Mouse (Mus musculus) intestine, postnatal 0 days (tissue): ENCODE measurements around the gene Prkar2b. TPM values are rescaled to one million over a fixed set of nuclear protein-coding genes. Genes with fewer than 3 reads are reported as not detected.

Experiments
- ATAC-seq: fragments of 200-750 bp; cut with Nextera tagmentation; 2 replicates; pipeline ENCODE4 v1.8.0; 2017; ENCODE audit warnings: mild to moderate bottlenecking, moderate TSS enrichment, moderate library complexity
- H3K27ac ChIP-seq: fragments of 300-500 bp; sonication (generic); 2 replicates; pipeline ENCODE4 v1.5.1; 2014; ENCODE audit warnings: mild to moderate bottlenecking, low read depth, low read length, moderate library complexity
- H3K27me3 ChIP-seq: fragments of 300-500 bp; sonication (generic); replicated peaks from 2 replicates; pipeline ENCODE4 v1.6.1; 2014; ENCODE audit warnings: low read length, mixed read lengths; ENCODE audit not compliant: control insufficient read depth, insufficient read depth
- H3K36me3 ChIP-seq: fragments of 300-500 bp; sonication (generic); 2 replicates; pipeline ENCODE4 v1.6.1; 2014; ENCODE audit warnings: mild to moderate bottlenecking, moderate library complexity; ENCODE audit not compliant: control insufficient read depth, insufficient read depth
- H3K4me1 ChIP-seq: fragments of 300-500 bp; sonication (generic); replicated peaks from 2 replicates; pipeline ENCODE4 v1.6.1; 2014; ENCODE audit warnings: antibody characterized with exemption, low read length, mixed read lengths; ENCODE audit not compliant: control insufficient read depth, insufficient read depth
- H3K4me2 ChIP-seq: fragments of 300-500 bp; sonication (generic); replicated peaks from 2 replicates; pipeline ENCODE4 v1.6.1; 2014; ENCODE audit warnings: low read depth, mild to moderate bottlenecking, moderate library complexity
- H3K4me3 ChIP-seq: fragments of 300-500 bp; sonication (generic); 2 replicates; pipeline ENCODE4 v1.5.1; 2014; ENCODE audit warnings: low read depth, low read length
- H3K9ac ChIP-seq: fragments of 300-500 bp; sonication (generic); 2 replicates; pipeline ENCODE4 v1.6.1; 2014; ENCODE audit warnings: mild to moderate bottlenecking, low read depth, low read length
- H3K9me3 ChIP-seq: fragments of 300-500 bp; sonication (generic); 2 replicates; pipeline ENCODE4 v1.6.1; 2016; ENCODE audit warnings: mixed run types; ENCODE audit not compliant: control insufficient read depth
- CTCF ChIP-seq: sonication (generic); IDR thresholded peaks from 2 replicates; pipeline ENCODE4 v1.5.1; 2016; ENCODE audit warnings: low read depth, mild to moderate bottlenecking, control low read depth, antibody characterized with exemption, moderate library complexity
- WGBS: fragments of 180-500 bp; shearing (Covaris S2); extraction: QIAGEN DNeasy Blood & Tissue Kit; methylation state at CpG from one replicate; pipeline ENCODE4 v1.1.7; 2014; 5-methylcytosine and 5-hydroxymethylcytosine counted together
- polyA plus RNA-seq: library from polyadenylated mRNA; unstranded; fragments of >200 nt; fragmentation: Nextera tagmentation; extraction: Ambion mirVana; gene quantifications from 2 replicates; pipeline ENCODE4 v1.2.1, GENCODE M21; 2015

Gene Prkar2b
- polyA plus RNA-seq, 1 experiment from 2014 or later, result 12.5 TPM

DNA sequence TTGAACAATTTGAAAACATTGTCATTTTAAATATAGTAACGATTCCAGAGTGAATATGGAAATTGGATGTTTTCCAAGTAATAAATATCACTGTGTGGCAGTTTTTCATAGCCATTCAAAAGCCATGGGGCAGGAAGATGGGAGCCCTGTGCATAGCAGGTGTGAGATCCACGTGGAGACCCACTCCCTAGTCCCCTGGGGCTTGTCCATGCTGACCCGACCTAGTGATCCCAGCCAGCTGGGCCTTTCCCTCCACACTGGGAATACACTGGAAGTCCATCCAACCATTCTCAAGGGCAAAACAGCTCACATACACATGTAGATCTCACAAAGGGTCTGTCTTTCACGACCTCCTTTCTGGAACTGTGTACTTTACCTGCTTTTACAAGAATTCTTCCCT lies 37.5 kb upstream of the Prkar2b start:
- H3K9ac ChIP-seq, result no peak overlapping the region
- ATAC-seq, result no peak
- no peaks in the 10 kb centered on the region for H3K27me3 ChIP-seq
- no peak overlapping the region for H3K4me3 ChIP-seq
- H3K4me1 ChIP-seq, result no peaks in the 10 kb centered on the region
- no peaks in the 10 kb centered on the region for H3K9me3 ChIP-seq
- 50% methylated on average over 4 of the region's 4 CpGs for WGBS
- no peak overlapping the region for H3K4me2 ChIP-seq
- no peak overlapping the region for H3K27ac ChIP-seq
- no peaks in the 10 kb centered on the region for H3K36me3 ChIP-seq
- TF ChIP-seq CTCF, result no peak

DNA sequence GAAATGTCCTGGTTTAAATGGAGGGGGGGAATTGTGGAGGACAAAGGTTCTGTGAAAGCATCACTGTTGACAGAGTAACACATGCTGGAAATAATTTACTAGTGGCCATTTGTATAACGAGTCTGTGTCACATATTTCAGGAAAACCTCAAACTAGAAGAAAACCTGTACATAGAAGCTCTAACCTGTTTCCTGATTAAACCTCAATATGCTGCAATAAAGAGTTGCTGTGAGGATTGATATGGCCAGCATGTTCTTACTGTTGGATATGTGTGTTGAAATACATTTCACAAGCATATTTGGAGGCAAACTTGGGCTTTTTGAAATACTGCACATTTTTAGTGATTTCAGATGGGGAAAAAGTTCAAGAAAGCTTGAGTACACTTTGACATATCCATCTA lies 36.0 kb upstream of the Prkar2b start:
- no peak overlapping the region for H3K4me3 ChIP-seq
- TF ChIP-seq CTCF, result no peak
- no peak overlapping the region for H3K27ac ChIP-seq
- H3K9ac ChIP-seq, result no peak overlapping the region
- no peaks in the 10 kb centered on the region for H3K27me3 ChIP-seq
- H3K36me3 ChIP-seq, result no peaks in the 10 kb centered on the region
- no peak overlapping the region for H3K4me2 ChIP-seq
- ATAC-seq, result no peak
- 27% methylated on average over 1 of the region's 1 CpGs for WGBS
- no peaks in the 10 kb centered on the region for H3K4me1 ChIP-seq
- no peaks in the 10 kb centered on the region for H3K9me3 ChIP-seq

DNA sequence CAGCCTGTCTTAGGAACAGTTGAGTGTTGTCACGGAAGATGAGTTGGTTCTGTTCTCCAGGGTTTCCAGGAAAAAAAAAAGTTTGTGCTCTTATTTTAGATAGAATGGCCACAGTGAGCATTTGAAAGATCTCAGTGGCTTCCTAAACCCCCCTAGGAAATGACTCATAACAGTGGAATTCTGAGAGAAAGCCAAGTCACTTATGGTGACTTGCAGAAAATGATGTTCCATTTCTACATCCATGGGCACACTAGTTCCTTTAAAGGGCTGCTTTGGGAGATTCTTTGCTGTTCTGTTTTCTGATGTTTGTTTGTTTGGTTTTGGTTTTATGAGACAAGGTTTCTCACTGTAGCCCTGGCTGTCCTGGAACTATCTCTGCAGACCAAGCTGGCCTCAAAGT lies 34.1 kb upstream of the Prkar2b start:
- H3K27ac ChIP-seq, result no peak overlapping the region

DNA sequence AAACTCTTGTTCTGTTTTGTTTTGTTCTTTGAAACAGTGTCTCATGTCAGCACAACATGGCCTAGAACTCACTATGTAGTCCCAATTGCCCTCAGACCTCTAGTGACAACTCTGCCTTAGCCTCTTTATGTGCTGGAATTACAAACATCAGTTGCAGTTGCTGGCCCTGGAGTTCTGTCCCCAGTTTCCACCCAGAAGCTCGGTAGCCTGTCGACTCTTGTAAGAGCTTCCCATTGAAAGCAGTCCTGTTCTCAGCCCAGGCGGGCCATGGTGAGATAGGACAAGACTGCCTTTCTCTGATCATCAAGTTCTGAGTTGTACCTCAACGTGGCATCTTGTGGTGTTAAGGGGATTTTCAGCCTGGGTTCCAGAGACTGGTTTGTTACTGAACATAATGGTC lies 31.4 kb upstream of the Prkar2b start:
- no peaks in the 10 kb centered on the region for H3K27me3 ChIP-seq
- H3K4me3 ChIP-seq, result no peak overlapping the region
- H3K4me2 ChIP-seq, result no peak overlapping the region
- no peaks in the 10 kb centered on the region for H3K9me3 ChIP-seq
- no peak for TF ChIP-seq CTCF
- H3K9ac ChIP-seq, result no peak overlapping the region
- no peak for ATAC-seq
- no peaks in the 10 kb centered on the region for H3K4me1 ChIP-seq
- H3K27ac ChIP-seq, result no peak overlapping the region
- 88% methylated on average over 4 of the region's 4 CpGs for WGBS
- no peaks in the 10 kb centered on the region for H3K36me3 ChIP-seq

More for the DNA sequence above, 34.1 kb upstream of the Prkar2b start:
- no peak overlapping the region for H3K4me3 ChIP-seq
- no peaks in the 10 kb centered on the region for H3K27me3 ChIP-seq
- no peaks in the 10 kb centered on the region for H3K9me3 ChIP-seq
- WGBS, result 52% methylated on average over 1 of the region's 1 CpGs
- TF ChIP-seq CTCF, result no peak
- H3K4me1 ChIP-seq, result no peaks in the 10 kb centered on the region
- no peak overlapping the region for H3K4me2 ChIP-seq
- H3K36me3 ChIP-seq, result no peaks in the 10 kb centered on the region
- no peak overlapping the region for H3K9ac ChIP-seq
- ATAC-seq, result no peak

DNA sequence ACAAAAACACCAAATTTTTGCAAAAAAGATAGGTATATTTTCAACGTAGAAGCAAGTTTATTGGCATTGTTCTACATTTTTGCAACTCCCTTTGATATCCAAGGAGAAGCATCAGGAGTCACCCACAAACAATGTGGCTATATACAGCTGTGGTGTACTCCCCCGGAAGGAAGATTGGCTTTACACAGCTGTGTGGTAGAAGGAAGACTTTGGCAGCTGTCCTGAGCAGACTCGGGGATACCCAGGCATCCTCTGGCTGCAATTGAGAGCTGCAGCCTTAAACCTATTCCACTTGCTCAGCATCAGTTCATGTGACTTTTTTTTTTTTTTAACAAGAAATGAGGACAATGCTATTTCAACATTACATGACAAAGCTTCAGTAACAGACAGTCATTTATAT lies 27.5 kb upstream of the Prkar2b start:
- 67% methylated on average over 3 of the region's 3 CpGs for WGBS
- no peaks in the 10 kb centered on the region for H3K9me3 ChIP-seq
- no peak for TF ChIP-seq CTCF
- no peaks in the 10 kb centered on the region for H3K27me3 ChIP-seq
- H3K27ac ChIP-seq, result no peak overlapping the region
- H3K4me3 ChIP-seq, result no peak overlapping the region
- ATAC-seq, result no peak
- H3K4me1 ChIP-seq, result no peaks in the 10 kb centered on the region
- no peak overlapping the region for H3K9ac ChIP-seq
- no peaks in the 10 kb centered on the region for H3K36me3 ChIP-seq
- no peak overlapping the region for H3K4me2 ChIP-seq

DNA sequence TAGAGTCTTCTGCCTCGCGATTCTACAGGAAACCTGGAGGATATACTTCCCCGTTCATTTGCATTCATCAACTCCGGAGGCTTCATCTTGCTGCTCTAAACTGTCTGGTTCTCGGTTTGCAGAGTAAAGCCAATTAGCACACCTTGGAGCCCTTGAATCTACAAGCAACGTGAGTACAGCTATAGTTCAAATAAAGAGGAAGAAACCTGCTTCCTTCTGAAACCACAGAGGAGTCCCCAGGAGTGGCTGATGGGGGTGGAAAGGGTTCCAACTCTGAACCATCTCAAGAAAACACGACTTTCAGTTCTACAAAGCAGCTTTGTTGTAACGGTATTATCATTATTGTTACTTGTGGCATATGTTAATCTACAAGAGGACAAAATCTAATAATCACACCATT lies 26.2 kb upstream of the Prkar2b start:
- H3K36me3 ChIP-seq, result no peaks in the 10 kb centered on the region
- H3K4me1 ChIP-seq, result no peaks in the 10 kb centered on the region
- H3K27me3 ChIP-seq, result no peaks in the 10 kb centered on the region
- no peak for ATAC-seq
- no peak overlapping the region for H3K4me2 ChIP-seq
- no peaks in the 10 kb centered on the region for H3K9me3 ChIP-seq
- no peak for TF ChIP-seq CTCF
- H3K9ac ChIP-seq, result no peak overlapping the region
- no peak overlapping the region for H3K4me3 ChIP-seq
- no peak overlapping the region for H3K27ac ChIP-seq
- WGBS, result 50% methylated on average over 8 of the region's 8 CpGs

DNA sequence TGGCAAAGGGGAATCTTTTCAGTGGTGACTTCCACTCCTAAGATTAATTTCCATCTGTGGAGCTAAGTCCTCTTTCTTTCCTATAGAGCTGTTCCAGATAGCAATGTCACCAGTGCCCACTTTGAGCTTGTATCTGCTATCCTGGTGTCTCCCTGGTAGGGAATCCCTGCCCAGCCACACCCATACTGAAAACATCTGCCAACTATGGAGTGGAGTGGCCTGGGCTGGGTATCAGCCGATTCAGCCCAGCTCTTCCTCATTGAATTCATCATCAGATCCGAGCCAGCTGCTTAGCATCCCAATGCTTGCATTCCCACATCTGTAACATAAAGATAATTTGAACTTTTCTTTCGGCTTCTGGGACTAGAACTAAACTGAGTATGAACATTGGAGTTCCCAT lies 25.8 kb upstream of the Prkar2b start:
- no peaks in the 10 kb centered on the region for H3K36me3 ChIP-seq
- no peaks in the 10 kb centered on the region for H3K9me3 ChIP-seq
- 65% methylated on average over 3 of the region's 3 CpGs for WGBS
- no peaks in the 10 kb centered on the region for H3K4me1 ChIP-seq
- H3K4me2 ChIP-seq, result no peak overlapping the region
- H3K27ac ChIP-seq, result no peak overlapping the region
- no peak overlapping the region for H3K4me3 ChIP-seq
- no peaks in the 10 kb centered on the region for H3K27me3 ChIP-seq
- ATAC-seq, result no peak
- no peak for TF ChIP-seq CTCF
- H3K9ac ChIP-seq, result no peak overlapping the region
